Mouse (Mus musculus): ENCODE measurements around the gene Eif4e3. TPM values are rescaled to one million over a fixed set of nuclear protein-coding genes. Genes with fewer than 3 reads are reported as not detected.

Gene Eif4e3
- total and polyA plus RNA-seq, 3 experiments = 9.8 to 16.3 (median 11.8) TPM

DNA sequence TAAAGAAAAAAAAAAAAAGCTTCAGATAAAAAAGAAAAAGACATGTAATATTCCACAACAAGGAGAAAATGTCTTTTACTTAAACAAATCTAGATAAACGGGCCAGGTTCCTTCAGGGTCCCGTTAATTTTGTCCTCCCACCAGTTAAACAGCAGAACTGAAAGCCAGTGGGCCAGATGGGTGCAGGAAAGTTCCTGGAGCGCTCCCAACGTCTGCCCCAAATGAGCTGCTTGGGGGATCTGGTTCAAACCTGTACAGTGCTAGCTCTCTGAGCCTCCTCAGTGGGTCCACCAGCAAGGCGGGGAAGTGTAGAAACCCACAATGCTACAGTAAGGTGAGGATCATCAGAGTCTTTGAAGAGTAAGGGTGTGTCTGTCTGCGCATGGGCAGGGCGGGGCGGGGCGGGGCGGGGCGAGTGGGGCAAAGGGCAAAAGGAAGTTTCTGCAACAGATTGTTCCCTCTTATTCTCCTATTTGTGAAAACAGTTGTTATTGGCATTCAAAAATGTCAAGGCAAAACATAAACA, 45.1 kb upstream of the Eif4e3 start:
- H3K4me2 ChIP-seq (ENCODE audit: insufficient read depth, low read depth, poor library complexity, severe bottlenecking) = no peak overlapping the region
- H3K4me3 ChIP-seq (replicated peaks in 1 of 3; ENCODE audit: low read depth in 2 of 3, low read length in 2 of 3, poor library complexity in 1 of 3) = no peak overlapping the region
- TF ChIP-seq CHD1 (IDR thresholded peaks at IDR 0.05; ENCODE audit: low read depth, low read length) = no peak
- TF ChIP-seq NRF1 (IDR thresholded peaks at IDR 0.05; ENCODE audit: low read depth, low read length) = peak; percentile 43; the same call in 1 of the 2 replicates
- H3K27me3 ChIP-seq (replicated peaks) = no peaks in the 10 kb centered on the region
- in situ Hi-C loops (cut with MboI; ENCODE audit: low pct_ligation_motif_present, low pct_unique_long_range_greater_than_20kb, low sequenced_read_pairs) = no loop called here
- H3K27ac ChIP-seq (ENCODE audit: insufficient read depth, low read depth) = no peak overlapping the region
- peaks cover 0 to 22% of the 10 kb centered on the region in 2 experiments; a peak in 2 of 4 replicates for H3K4me1 ChIP-seq (ENCODE audit: control insufficient read depth in 1 of 2, insufficient read depth in 2 of 2)
- no peaks in the 10 kb centered on the region for H3K36me3 ChIP-seq (replicated peaks in 1 of 2; ENCODE audit: control insufficient read depth in 1 of 2, insufficient read depth in 1 of 2, low read length in 1 of 2)
- H3K9me3 ChIP-seq (replicated peaks; ENCODE audit: low read length) = no peaks in the 10 kb centered on the region
- dilution Hi-C loops (cut with MboI; ENCODE audit: extremely low pct_ligation_motif_present, extremely low pct_unique_long_range_greater_than_20kb, low sequenced_read_pairs) = no loop called here
- DNase-seq (ENCODE audit: extremely low read depth) = no peak
- H3K9ac ChIP-seq (ENCODE audit: insufficient read depth, low read depth) = no peak overlapping the region
- H3K79me2 ChIP-seq (replicated peaks; ENCODE audit: control insufficient read depth, extremely low read depth, insufficient read depth, poor library complexity, severe bottlenecking) = no peaks in the 10 kb centered on the region

DNA sequence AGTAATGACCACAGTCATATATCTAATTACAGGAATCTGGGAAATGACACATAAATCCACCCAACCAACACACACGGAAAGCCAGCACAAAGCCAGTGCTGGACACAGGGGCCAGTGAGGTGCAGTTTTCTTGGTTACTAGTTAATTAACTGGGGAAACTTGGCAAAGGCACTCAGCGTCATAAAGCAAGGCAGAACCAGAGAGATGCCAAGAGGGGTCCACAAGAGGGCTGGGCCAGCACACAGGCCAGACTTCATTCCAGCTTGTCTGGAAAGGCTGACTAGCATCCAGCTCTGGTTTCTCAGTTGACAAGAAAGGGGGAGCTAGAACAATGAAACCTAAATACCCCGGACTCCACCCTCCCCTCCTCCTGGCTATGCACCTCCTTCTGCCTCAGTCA, 33.9 kb upstream of the Eif4e3 start:
- H3K4me2 ChIP-seq (ENCODE audit: insufficient read depth, low read depth, poor library complexity, severe bottlenecking) = no peak overlapping the region
- TF ChIP-seq POLR2A (IDR thresholded peaks at IDR 0.05; ENCODE audit: low read depth, low read length) (no peak), RCOR1 (conservative IDR thresholded peaks at IDR 0.05; ENCODE audit: low read depth, low read length) (no peak), E2F4 (IDR thresholded peaks at IDR 0.05; ENCODE audit: insufficient replicate concordance, low read depth, low read length) (no peak), SIN3A (IDR thresholded peaks at IDR 0.05; ENCODE audit: low read length) (no peak), IRF4 (IDR thresholded peaks at IDR 0.05; ENCODE audit: low read depth, low read length) (no peak), TBP (conservative IDR thresholded peaks at IDR 0.05; ENCODE audit: low read depth, low read length) (no peak), RAD21 (IDR thresholded peaks at IDR 0.05; ENCODE audit: low read depth, low read length) (no peak), NELFE (IDR thresholded peaks at IDR 0.05; ENCODE audit: low read depth, low read length) (no peak), MAFK (IDR thresholded peaks at IDR 0.05; ENCODE audit: insufficient replicate concordance, low read length) (no peak), USF1 (IDR thresholded peaks at IDR 0.05; ENCODE audit: low read depth, low read length) (no peak), TCF12 (IDR thresholded peaks at IDR 0.05; ENCODE audit: low read depth, low read length) (no peak), GABPA (IDR thresholded peaks at IDR 0.05; ENCODE audit: insufficient replicate concordance, low read depth, low read length) (no peak)
- DNase-seq (ENCODE audit: extremely low read depth) = no peak
- no peak overlapping the region for H3K4me3 ChIP-seq (replicated peaks in 1 of 3; ENCODE audit: low read depth in 2 of 3, low read length in 2 of 3, poor library complexity in 1 of 3)
- dilution Hi-C loops (cut with MboI; ENCODE audit: extremely low pct_ligation_motif_present, extremely low pct_unique_long_range_greater_than_20kb, low sequenced_read_pairs) (no loop called here), in situ Hi-C loops (cut with MboI; ENCODE audit: low pct_ligation_motif_present, low pct_unique_long_range_greater_than_20kb, low sequenced_read_pairs) (no loop called here)
- H3K9ac ChIP-seq (ENCODE audit: insufficient read depth, low read depth) = no peak overlapping the region
- no peaks in the 10 kb centered on the region for H3K4me1 ChIP-seq (ENCODE audit: control insufficient read depth in 1 of 2, insufficient read depth in 2 of 2)
- no peaks in the 10 kb centered on the region for H3K36me3 ChIP-seq (replicated peaks in 1 of 2; ENCODE audit: control insufficient read depth in 1 of 2, insufficient read depth in 1 of 2, low read length in 1 of 2)
- H3K27ac ChIP-seq (ENCODE audit: insufficient read depth, low read depth) = no peak overlapping the region
- no peaks in the 10 kb centered on the region for H3K9me3 ChIP-seq (replicated peaks; ENCODE audit: low read length)
- H3K27me3 ChIP-seq (replicated peaks) = no peaks in the 10 kb centered on the region
- no peaks in the 10 kb centered on the region for H3K79me2 ChIP-seq (replicated peaks; ENCODE audit: control insufficient read depth, extremely low read depth, insufficient read depth, poor library complexity, severe bottlenecking)
